Mouse (Mus musculus): ENCODE data around the gene Cerkl.

Cerkl gene

DNA sequence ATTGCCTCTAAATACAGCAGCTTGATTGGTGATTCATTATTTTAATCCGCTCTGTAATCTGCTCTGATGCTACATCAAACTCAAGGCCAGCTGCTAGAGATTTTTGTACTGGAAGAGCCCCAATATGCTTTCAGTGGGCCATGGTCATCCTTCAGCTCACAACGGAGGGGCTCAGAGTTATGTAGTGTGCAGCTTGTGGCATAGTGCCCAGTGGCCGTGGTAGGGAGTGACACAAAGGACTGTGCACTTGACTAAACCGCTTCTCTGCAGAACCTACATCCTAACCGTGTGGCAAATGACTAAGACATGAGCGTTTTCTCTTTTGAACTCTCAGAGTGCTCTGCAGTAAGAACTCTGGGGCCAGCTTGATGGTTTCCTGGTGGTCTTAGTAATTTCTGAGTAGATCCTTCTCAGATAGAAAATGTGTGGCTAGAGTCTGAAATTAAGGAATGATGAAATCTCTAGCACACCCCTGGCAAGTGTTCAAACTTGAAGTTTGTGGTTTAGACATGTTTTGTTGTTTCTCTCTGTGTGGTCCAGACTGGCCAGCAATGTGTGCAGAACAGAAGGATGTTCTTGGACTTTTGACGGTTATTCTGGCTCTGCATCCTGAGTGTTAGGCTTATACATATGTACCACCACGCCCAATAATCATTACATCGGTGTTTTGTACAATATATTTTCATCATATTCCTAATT is 140.3 kb downstream of the Cerkl start:
- DNase-seq (ENCODE audit: low spot score): no peak

DNA sequence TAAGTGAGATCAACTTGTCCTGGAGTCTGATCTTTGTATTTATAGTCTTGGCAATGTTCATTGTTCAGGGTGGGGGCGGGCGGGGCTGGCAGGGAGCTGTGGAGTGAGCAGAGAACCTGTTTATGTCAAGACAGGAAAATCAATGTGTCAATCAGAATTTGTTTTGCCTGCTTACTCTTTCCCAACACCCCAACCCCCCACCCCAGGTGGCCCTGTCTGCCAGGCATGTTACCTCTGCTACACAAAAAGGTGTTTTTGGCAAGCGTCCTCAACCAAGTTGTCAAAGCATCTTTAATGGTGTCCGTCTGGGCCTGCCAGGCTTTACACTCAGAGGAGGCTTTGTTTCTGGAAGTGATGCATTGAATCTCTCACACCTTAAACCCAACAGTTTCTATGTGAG is 141.5 kb downstream of the Cerkl start:
- DNase-seq (ENCODE audit: low spot score): no peak

DNA sequence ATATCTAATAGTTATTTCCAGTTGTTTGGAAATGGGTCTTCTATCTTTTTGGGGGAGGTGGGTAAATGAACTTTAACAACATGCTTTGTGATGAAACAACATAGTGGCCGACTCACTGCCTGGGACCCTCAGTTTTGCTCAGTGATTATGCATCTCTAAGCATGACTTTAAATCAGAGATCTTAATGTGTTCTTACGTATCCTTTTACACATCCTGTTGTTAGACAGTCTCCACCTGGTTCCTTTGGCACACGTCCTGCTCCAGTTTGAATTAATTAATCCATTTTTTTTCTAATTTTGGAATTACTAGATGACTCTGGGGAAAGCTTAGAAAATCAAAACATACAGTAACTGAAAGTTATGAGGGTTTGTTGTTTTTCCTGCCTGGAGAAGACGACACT is 144.1 kb downstream of the Cerkl start:
- DNase-seq (ENCODE audit: low spot score): no peak

DNA sequence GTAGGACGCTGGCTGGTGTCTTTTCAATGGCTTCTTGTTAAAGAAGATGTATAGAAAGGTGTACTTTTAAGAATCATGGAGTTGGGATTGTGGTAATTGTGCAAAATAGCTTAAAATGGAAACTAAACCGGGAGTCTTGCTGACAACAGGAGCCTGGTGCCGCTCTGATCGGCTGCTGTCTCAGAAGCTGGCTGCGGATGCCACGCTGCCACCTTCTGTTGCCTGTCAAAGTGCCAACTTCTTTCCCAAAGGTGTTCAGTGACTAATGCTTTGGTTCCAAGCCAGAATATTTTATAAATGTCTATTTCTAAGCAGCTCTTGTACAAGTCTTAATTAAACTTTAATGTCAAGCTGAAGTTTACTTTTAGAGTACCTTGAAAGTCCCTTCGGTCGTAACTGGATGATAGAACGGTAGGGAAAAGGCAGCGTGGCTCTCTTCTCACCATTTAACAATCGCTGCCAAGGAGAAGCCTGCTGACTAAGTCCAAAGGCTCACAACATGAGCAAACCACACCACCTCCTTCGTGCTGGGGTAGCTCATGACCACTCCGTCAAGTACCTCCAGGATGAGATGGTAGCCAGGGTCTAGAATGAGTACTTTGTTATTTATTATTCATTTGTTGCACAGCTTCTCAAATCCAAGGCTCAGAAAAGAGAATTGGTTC is 147.0 kb downstream of the Cerkl start:
- no peak for DNase-seq (ENCODE audit: low spot score)

DNA sequence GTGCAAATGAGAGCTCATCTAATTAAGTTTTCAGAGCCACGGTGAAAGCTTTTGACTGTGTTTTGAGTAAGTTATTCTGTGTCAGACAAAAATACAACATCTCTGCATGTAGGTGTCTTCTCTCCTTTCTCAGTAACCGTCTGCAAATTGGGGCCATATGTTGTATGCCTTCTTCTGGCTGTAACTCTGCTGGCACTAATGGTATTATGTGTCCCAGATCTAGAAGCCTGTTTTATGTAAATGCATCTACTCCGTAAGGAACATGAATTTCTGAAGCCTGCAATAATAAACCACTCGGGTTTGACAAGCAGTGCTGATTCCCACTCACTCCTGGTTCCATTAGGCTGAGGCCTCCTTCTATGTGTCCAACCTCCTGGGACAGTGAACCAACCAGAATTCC is 149.0 kb downstream of the Cerkl start:
- DNase-seq (ENCODE audit: low spot score): no peak

DNA sequence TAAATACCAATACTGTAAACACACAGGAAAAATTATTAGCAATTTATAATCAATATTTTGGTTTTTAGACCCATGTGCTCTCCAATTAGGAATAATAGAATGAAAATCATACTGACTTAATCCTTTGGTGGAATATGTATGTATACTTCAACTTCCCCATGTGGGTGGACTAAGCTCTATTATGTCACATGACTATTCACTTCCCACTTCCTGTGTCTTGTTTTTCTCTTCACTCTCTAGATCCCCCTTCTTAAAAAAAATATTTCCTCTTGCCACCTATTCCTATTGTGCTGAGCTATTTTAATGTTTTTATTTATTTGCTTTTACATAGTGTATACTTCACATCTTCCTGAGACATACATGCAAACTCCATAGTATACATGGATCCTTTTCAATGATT is 154.2 kb downstream of the Cerkl start:
- DNase-seq (ENCODE audit: low spot score): no peak

DNA sequence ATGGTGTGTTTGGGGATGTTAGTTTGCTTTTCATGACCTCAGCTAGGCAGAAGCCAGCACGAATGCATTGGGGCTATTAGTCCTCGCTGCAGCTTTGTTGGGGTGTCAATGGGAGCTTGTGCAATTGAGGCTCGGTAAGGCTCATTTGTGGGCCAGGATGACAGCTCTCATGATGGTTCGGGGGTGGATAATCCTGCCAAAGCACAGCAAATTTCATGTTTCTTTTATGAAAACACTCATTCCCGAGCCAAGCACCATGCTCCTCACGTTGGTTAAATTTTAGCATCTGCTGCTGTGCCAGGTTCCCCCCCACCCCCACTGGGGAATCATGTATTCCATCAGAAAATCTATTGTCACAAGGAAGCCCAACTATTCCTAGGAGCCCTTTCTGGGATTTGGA is 164.2 kb downstream of the Cerkl start:
- DNase-seq (ENCODE audit: low spot score): no peak

DNA sequence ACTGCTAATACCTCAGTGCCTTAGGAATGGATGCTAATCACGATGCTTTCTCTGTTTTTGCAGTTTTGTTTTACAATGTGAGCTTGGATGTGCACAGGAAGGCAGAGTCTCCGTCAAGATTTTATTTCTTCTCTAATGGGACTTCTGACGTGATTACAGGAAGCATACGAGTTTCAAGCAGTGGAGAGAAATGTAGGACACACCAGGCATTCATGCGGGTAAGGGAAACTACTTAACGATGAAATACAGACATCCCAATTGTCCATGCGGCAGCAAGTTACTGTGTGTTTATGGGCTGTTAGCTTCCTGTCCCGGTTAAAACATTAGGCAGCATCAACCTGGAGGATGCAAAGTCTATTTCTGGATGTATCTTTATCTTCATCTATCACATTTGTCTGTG is 164.7 kb downstream of the Cerkl start:
- DNase-seq (ENCODE audit: low spot score): no peak

DNA sequence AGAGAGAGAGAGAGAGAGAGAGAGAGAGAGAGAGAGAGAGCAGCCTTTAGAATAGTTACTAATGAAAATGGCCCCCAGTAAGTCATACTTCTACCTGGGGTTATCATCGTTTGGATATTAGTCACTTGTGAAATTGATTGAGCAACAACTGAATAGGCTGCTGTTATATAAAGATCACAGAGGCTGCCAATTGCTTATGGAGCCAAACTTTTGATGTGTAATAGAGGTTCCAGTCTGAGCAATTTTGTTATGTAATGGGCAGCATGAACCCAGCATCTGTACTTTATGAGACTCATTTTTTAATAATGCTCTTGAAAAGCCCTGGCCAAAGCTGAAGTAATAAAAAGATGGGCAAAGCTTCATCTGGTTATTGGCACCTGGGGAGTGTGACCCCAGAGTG is 166.4 kb downstream of the Cerkl start:
- no peak for DNase-seq (ENCODE audit: low spot score)

DNA sequence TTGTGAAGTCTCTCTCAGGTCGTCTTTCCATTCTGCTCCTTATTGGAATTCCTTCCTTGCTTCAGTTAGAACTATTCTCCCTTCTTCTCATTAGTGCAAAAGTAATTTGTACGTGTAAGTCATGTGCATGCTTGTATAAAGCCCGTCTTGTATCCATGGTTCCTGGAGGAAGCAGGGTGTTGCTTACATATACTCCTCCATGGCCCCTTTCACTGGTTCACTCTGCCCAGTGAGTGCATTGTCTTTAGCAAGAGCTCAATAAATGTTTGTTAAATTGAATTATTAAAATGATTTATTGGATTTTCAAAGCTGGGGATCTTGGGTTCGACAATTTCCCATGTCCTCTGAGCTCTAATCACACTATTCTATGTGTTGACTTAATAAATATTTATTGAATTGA is 172.4 kb downstream of the Cerkl start:
- DNase-seq (ENCODE audit: low spot score): no peak
